Mouse (Mus musculus) ES-E14 (cell line): ENCODE measurements around the gene Gm7138. TPM values are rescaled to one million over a fixed set of nuclear protein-coding genes. Genes with fewer than 3 reads are reported as not detected.
"Not testable (repeated sequence)": the region's sequence is repeated elsewhere in the genome, so short reads cannot be mapped to it uniquely, and the experiment has no call there.

Experiments
- DNase-seq: peaks from one replicate; pipeline ENCODE4 v3.0.0-alpha.2; 2013; ENCODE audit warnings: low read depth, low spot score
- H3K27ac ChIP-seq: 2 replicates; pipeline ENCODE4 v1.5.1; 2012; ENCODE audit warnings: low read depth, mild to moderate bottlenecking, low read length, moderate library complexity, mixed read lengths; ENCODE audit not compliant: poor library complexity, insufficient read depth, severe bottlenecking
- H3K36me3 ChIP-seq: 2 replicates; pipeline ENCODE4 v1.6.1; 2012; ENCODE audit warnings: mild to moderate bottlenecking, low read length, moderate library complexity, mixed read lengths; ENCODE audit not compliant: control insufficient read depth, poor library complexity, insufficient read depth, severe bottlenecking
- H3K4me1 ChIP-seq, 2 experiments: fragments of 150-350 bp in 1 of 2; sonication (generic) in 1 of 2; 2 replicates each; pipeline ENCODE4 v1.6.1; 2012; ENCODE audit warnings: low read length in 2 of 2, mild to moderate bottlenecking in 1 of 2, mixed read lengths in 1 of 2; ENCODE audit not compliant: control insufficient read depth in 2 of 2, insufficient read depth in 2 of 2, poor library complexity in 1 of 2
- H3K4me3 ChIP-seq, 2 experiments: fragments of 150-350 bp in 1 of 2; sonication (generic) in 1 of 2; 2 replicates each; pipeline ENCODE4 v1.5.1; 2012; ENCODE audit warnings: low read length in 2 of 2, low read depth in 1 of 2, mild to moderate bottlenecking in 1 of 2, mixed read lengths in 1 of 2; ENCODE audit not compliant: insufficient read depth in 1 of 2, poor library complexity in 1 of 2, severe bottlenecking in 1 of 2
- H3K9ac ChIP-seq: 2 replicates; pipeline ENCODE4 v1.6.1; 2012; ENCODE audit warnings: low read depth, mild to moderate bottlenecking, low read length, mixed read lengths; ENCODE audit not compliant: poor library complexity, insufficient read depth, severe bottlenecking
- H3K9me3 ChIP-seq: fragments of 150-350 bp; sonication (generic); 2 replicates; pipeline ENCODE4 v1.6.1; 2012; ENCODE audit warnings: low read depth, mild to moderate bottlenecking, low read length; ENCODE audit not compliant: control insufficient read depth, insufficient read depth
- CHD2 ChIP-seq: IDR thresholded peaks from 2 replicates; pipeline ENCODE4 v1.6.1; 2014; ENCODE audit warnings: mild to moderate bottlenecking, low read depth, low read length, inconsistent platforms
- HCFC1 ChIP-seq: IDR thresholded peaks from 2 replicates; pipeline ENCODE4 v1.6.1; 2012; ENCODE audit warnings: low read length, inconsistent platforms, borderline replicate concordance; ENCODE audit not compliant: insufficient read depth
- MAFK ChIP-seq: IDR thresholded peaks from 2 replicates; pipeline ENCODE4 v1.6.1; 2014; ENCODE audit warnings: mild to moderate bottlenecking, low read depth, low read length, inconsistent platforms; ENCODE audit not compliant: insufficient read depth
- ZC3H11A ChIP-seq: IDR thresholded peaks from 2 replicates; pipeline ENCODE4 v1.6.1; 2012; ENCODE audit warnings: low read depth, mild to moderate bottlenecking, inconsistent platforms, low read length, borderline replicate concordance
- ZNF384 ChIP-seq: IDR thresholded peaks from 2 replicates; pipeline ENCODE4 v1.6.1; 2012; ENCODE audit warnings: low read depth, low read length, inconsistent platforms
- in situ Hi-C, 2 experiments: fragments of 600-800 bp; cut with MboI; formaldehyde crosslinking; loops; one replicate each; pipeline ENCODE4 v1.15.1; 2025; ENCODE audit warnings: low sequenced_read_pairs in 2 of 2, inconsistent platforms in 1 of 2; ENCODE audit not compliant: unreplicated experiment in 2 of 2
- total RNA-seq: library from RNA; depleted of rRNA; stranded (reverse); fragments of 300-350 nt; gene quantifications from 2 replicates; pipeline ENCODE4 v1.2.3, GENCODE M21; 2012

Gene Gm7138
- total RNA-seq, 1 experiment, result not detected

DNA sequence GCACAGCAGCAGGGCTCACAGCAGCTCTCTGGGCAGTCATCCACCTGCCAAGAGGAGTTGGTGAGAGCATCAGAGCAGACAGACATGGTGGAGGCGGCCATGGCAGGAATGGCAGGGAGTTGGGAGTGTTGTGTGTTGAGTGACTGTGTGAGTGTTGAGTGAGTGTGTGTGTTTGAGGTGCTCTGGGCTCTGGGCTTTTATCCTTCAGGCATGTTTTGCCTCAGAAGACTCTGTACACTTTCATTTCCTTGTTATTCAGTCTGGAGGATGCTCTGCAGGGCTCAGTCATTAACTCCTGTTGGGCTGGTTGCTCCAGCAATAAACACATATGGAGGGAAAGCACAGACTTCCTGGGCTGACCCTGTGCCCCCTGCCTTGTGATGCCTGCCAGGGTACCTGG is 5.5 kb downstream of the Gm7138 start, which contains the start of gene Gm3238:
Gm3238 (minus strand) TSS at position 101 of the 400 bp plus-strand sequence.
- H3K36me3 ChIP-seq, H3K4me3 ChIP-seq, in situ Hi-C loops: not testable (repeated sequence)

GRCm38 (mm10) chr10:77769727-77770126 is 7.0 kb downstream of the Gm7138 start:
- in situ Hi-C loops, result no loop called here
- no peaks in the 10 kb centered on the region for H3K9me3 ChIP-seq
- DNase-seq, result no peak
- no peaks in the 10 kb centered on the region for H3K36me3 ChIP-seq
- no peaks in the 10 kb centered on the region for H3K4me1 ChIP-seq
- no peak for TF ChIP-seq ZC3H11A
- TF ChIP-seq CHD2, result no peak
- TF ChIP-seq HCFC1, result no peak
- no peak for TF ChIP-seq ZNF384
- no peak for TF ChIP-seq MAFK
- H3K4me3 ChIP-seq, result no peak overlapping the region
- H3K9ac ChIP-seq, result no peak overlapping the region
- no peak overlapping the region for H3K27ac ChIP-seq

More for the DNA sequence above, 5.5 kb downstream of the Gm7138 start, which contains the start of gene Gm3238:
- not testable (repeated sequence) for H3K27ac ChIP-seq, DNase-seq, H3K9me3 ChIP-seq, H3K4me1 ChIP-seq, H3K9ac ChIP-seq

DNA sequence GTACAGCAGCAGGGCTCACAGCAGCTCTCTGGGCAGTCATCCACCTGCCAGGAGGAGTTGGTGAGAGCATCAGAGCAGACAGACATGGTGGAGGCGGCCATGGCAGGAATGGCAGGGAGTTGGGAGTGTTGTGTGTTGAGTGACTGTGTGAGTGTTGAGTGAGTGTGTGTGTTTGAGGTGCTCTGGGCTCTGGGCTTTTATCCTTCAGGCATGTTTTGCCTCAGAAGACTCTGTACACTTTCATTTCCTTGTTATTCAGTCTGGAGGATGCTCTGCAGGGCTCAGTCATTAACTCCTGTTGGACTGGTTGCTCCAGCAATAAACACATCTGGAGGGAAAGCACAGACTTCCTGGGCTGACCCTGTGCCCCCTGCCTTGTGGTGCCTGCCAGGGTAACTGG is 17.2 kb downstream of the Gm7138 start, which contains the start of gene Gm3233:
Gm3233 (minus strand) TSS at position 101 of the 400 bp plus-strand sequence.
- H3K27ac ChIP-seq, H3K4me1 ChIP-seq, H3K36me3 ChIP-seq, in situ Hi-C loops, H3K9ac ChIP-seq, DNase-seq, H3K9me3 ChIP-seq, H3K4me3 ChIP-seq: not testable (repeated sequence)

DNA sequence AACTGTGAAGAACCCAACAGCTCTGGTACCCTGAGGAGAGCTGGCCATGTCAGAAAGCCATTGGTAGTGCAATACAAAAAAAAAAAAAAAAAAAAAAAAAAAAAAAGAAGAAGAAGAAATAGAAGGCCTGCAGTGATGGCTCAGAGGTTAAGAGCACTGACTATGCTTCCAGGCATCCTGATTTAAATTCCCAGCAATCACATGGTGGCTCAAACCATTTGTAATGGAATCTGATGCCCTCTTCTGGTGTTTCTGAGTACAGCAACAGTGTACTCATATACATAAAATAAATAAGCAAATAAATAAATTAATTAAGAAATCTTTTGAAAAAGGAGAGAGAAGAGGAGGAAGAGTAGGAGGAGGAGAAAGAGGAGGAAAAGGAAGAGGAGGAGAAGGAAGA is 23.3 kb downstream of the Gm7138 start:
- DNase-seq, result no peak
- Histone ChIP-seq H3K9me3 (no peaks in the 10 kb centered on the region), H3K4me3 (no peak overlapping the region), H3K27ac (no peak overlapping the region), H3K36me3 (no peaks in the 10 kb centered on the region), H3K4me1 (no peaks in the 10 kb centered on the region), H3K9ac (no peak overlapping the region)
- peak; percentile 57; the same call in 1 of the 2 replicates for TF ChIP-seq ZNF384
- TF ChIP-seq ZC3H11A, result no peak
- in situ Hi-C loops, result no loop called here

DNA sequence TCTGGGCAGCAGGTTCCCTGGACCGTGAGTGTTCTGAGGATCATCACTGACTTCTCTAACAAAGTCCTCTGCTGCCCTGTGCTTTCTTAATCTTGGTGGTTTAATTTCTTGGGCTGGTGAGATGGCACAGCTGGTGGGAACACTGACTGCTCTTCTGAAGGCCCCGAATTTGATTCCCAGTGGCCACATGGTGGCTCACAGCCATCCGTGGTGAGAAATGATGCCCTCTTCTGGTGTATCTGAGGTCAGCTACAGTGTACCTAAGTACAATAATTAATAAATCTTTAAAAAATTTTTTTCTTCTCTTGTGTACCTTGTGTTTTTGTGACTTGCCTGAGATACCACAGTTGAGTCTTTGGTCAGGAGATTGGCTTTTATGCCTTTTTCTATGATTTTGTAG is 24.4 kb downstream of the Gm7138 start:
- H3K9ac ChIP-seq, H3K9me3 ChIP-seq, H3K4me1 ChIP-seq, H3K27ac ChIP-seq, H3K36me3 ChIP-seq, in situ Hi-C loops, H3K4me3 ChIP-seq, DNase-seq: not testable (repeated sequence)

DNA sequence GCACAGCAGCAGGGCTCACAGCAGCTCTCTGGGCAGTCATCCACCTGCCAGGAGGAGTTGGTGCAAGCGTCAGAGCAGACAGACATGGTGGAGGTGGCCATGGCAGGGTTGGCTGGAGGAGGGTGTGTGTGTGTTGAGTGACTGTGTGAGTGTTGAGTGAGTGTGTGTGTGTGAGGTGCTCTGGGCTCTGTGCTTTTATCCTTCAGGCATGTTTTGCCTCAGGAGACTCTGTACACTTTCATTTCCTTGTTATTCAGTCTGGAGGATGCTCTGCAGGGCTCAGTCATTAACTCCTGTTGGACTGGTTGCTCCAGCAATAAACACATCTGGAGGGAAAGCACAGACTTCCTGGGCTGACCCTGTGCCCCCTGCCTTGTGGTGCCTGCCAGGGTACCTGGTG is 25.5 kb downstream of the Gm7138 start, which contains the start of gene Gm9736:
Gm9736 (minus strand) TSS at position 101 of the 400 bp plus-strand sequence.
- in situ Hi-C loops, H3K9me3 ChIP-seq, H3K4me1 ChIP-seq, DNase-seq, H3K36me3 ChIP-seq, H3K4me3 ChIP-seq, H3K9ac ChIP-seq, H3K27ac ChIP-seq: not testable (repeated sequence)

DNA sequence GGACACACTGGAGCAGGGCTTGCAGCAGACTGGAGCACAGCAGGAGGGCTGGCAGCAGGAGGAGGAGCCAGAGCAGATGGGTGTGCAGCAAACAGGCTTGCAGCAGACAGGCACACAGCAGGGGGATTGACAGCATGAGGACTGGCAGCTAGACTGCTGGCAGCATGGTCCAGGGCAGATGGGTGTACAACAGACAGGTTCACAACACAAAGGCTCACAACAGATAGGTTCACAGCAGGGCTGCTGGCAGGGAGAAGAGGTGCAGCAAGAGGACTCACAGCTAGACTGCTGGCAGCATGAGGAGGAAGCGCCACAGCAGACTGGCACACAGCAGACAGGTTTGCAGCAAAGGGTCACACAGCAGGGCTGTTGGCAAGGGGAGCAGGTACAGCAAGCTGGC is 26.1 kb downstream of the Gm7138 start:
- H3K4me1 ChIP-seq, H3K27ac ChIP-seq, in situ Hi-C loops, H3K9ac ChIP-seq, H3K9me3 ChIP-seq, DNase-seq, H3K36me3 ChIP-seq, H3K4me3 ChIP-seq: not testable (repeated sequence)
